Mouse (Mus musculus) urinary bladder, postnatal 10 days (tissue): ENCODE measurements around the gene Rabep2.
"Not testable (repeated sequence)": the region's sequence is repeated elsewhere in the genome, so short reads cannot be mapped to it uniquely, and the experiment has no call there.

Experiments
- DNase-seq: peaks from one replicate; pipeline ENCODE4 v3.0.0; 2022; ENCODE audit warnings: low spot score

The Rabep2 gene

DNA sequence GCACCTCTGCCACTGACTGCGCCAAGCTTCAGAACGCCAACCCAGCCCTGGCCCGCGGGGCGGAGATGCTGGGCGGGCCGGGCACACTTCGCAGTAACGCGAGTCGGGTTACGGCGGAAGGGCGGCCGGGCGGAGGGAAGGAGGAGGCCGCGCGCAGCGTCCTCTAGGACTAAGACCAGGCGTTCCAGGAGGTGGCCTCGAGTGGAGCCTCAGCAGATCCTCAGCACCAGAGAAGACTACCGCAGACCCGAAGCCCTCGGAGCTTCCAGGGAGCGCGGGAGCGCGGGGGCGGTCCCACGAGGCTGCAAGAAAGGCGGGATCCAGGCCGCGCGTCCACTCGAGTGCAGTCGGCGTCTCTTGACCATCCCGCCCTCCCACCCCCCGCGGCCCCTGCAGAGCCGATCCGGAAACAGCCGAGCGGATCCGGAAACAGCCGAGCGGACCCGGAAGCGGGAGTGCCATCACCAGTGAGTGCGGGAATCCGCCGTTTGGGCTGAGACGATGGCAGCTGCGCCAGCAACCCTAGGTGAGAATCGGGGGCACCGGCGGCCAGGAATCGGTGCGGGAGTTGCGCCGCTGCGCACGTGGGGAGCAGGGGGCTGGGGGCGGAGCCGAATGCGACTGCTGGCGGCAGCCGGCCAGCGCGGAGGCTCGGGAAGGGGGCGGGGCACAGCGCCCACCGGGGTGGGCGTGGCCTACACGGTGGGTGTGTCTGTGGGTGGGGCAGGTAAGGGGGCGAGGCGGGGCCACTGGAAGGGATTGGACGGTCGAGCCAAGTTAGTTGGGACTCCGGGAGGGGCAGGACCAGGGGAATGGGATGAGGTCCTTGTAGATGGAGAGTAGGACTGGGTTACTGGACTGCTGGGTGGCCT, at the start of gene Rabep2:
Gene Rabep2, plus strand, starts transcription at position 129 of the 872 bp plus-strand sequence.
- peak; percentile 96 for DNase-seq

DNA sequence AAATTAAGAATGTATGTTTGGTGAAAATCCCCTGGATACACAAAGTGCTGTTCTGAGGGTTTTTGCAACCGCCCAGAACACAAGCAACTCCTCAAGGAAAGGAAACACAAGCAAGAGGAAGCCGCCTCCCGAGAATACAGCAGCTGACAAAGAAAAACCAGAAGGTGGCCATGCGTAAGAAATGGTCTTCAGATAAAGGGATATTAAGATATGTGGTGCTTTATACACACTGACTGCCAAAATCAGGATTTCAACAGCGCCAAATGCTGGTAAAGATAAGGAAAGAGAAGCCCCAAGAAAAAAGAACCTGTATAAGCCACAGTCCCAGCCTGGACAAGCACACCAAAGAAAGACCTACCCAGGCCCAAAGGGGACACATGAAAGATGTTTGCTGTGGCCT, 45.0 kb upstream of the Rabep2 start:
- DNase-seq, result no peak

GRCm38 (mm10) chr7:126388185-126388584, 40.4 kb upstream of the Rabep2 start:
- no peak for DNase-seq

- DNase-seq, result not testable (repeated sequence)
Measured at GRCm38 (mm10) chr7:126392086-126392884, 36.3 kb upstream of the Rabep2 start.

DNA sequence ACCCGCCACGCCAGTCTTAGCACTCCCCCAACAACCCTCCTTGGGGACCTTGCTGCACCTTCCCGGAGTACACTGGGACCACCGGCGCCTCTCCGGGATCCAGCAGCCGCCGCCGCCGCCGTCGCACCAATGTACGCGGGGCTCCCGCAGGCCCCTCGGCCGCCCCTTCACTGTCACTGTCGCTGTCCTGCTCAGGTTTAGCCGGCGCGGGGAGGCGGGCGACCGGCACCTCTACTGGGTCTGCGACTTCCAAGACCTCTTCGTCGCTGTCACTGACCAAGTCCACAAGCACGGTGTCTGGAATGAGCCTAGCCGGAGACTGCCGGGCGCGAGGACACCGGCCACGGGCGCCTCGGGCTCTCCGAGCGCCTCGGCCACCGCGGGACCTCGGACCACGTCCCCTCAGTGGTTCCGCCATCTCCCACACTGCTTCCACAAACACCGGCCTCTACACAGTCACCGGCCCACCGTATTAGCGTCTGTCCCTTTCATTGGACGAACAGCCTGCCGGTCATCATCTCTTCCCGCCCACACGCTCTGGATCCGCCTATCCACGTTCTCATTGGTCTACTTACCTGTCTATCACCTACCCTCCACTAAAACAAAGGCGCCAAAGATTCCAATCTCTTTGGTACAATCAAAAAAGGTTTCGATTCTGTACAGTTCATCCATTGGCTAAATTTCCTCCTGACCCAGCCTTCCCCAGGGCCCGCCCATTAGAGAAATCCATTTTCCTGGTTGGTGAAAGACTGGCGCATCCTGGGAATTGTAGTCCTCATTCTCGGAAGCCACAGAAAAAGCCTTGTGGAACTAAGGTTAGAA, 32.0 kb upstream of the Rabep2 start, which contains the start of gene Nfatc2ip:
Gene Nfatc2ip, minus strand, starts transcription at position 440 of the 822 bp plus-strand sequence.
- peak; percentile 71 for DNase-seq

DNA sequence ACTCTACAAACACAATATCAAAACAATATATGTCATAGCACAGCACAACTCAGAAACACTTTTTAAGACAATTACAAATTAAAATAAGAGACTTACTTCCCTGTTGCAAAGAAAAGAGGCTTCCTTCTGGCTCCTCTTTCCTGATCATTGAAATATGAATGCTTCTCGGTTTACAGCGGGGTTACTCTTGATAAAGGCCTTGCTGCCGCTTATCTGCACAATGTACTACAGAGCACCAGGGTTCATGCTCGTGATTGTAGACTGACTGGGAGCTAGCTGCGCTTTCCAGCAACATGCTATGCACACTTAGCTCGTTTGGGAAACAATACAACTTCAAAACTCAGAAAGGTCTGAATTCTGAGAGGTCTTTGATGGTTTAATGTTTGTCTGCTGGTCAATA, 31.3 kb upstream of the Rabep2 start:
- DNase-seq, result no peak

DNA sequence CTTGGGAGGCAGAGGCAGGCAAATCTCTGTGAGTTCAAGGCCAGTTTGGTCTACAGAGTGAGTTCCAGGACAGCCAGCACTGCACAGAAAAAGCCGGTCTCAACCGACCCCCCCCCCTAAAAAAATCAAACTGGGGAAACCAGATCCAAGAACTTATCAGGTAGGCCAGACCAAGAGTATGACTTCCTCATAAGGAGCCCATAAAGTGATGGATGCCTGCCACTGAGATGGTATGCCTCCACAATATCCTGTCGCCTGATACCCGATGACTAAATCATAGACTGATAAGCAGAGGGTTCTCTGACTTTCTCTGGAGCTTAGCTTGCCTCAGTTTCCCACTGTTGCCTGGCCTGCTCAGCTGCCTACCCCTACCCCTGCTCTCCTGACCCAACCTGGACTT, 30.7 kb upstream of the Rabep2 start:
- DNase-seq, result no peak

- DNase-seq, result peak; percentile 46
Measured at GRCm38 (mm10) chr7:126399548-126399947, 29.0 kb upstream of the Rabep2 start.

DNA sequence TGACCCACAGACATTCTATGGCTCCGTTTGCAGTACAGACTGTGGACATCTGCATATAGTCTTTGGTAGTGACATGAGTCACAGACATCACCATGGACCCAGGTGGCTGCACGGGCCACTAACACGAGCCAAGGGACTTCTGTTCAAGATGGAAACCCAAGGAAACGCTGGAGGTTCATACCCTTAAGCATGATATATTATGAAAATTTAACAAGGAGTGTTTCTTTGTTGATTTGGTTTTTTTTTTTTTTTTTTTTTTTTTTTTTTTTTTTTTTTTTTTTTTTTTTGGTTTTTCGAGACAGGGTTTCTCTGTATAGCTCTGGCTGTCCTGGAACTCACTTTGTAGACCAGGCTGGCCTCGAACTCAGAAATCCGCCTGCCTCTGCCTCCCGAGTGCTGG, 26.0 kb upstream of the Rabep2 start:
- not testable (repeated sequence) for DNase-seq

GRCm38 (mm10) chr7:126408686-126409085, 19.9 kb upstream of the Rabep2 start:
- DNase-seq, result no peak

GRCm38 (mm10) chr7:126411061-126411460, 17.5 kb upstream of the Rabep2 start:
- no peak for DNase-seq

GRCm38 (mm10) chr7:126414725-126415124, 13.8 kb upstream of the Rabep2 start, which contains the start of gene Cd19:
Cd19 (minus strand) TSS chr7:126414889.
- DNase-seq, result no peak

- DNase-seq, result no peak
Measured at GRCm38 (mm10) chr7:126416615-126417014, 11.9 kb upstream of the Rabep2 start.

GRCm38 (mm10) chr7:126417045-126417444, 11.5 kb upstream of the Rabep2 start:
- no peak for DNase-seq

GRCm38 (mm10) chr7:126417606-126418005, 11.0 kb upstream of the Rabep2 start:
- no peak for DNase-seq

DNA sequence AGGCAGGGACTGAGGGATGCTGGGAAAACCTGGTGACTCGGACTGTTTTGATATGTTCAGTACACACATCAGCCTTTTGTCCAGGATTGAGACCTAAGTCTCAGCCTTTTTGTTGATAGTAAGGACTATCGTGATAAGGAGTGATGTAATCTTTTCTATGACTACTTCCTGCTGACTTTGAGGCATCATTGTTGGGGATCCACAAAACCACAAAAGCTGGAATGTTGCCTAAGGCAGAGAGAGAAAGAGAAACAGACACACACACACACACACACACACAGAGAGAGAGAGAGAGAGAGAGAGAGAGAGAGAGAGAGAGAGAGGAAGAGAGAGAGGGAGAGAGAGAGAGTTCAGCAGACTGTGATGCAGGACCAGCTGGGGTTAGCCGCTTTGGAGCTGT, 10.1 kb upstream of the Rabep2 start:
- DNase-seq, result no peak

DNA sequence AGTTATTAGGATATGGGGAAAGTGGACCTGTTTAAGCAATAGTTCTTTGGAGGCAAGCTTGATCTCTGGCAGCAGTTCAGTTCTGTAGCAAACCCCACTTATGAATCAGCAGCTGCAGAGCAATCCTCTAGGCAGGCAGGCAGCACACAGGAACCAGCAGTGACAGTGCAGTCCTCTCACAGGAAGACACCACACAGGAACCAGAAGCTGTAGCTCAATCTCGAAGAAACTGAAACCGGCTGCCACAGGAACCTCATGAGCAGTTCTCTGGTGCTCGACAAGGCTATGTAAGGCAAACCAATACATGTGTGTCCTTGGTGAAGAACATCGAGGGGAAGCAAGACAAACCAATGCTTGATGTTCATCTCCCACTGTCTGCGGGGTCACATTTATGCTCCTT, 6.8 kb upstream of the Rabep2 start:
- no peak for DNase-seq

- DNase-seq, result no peak
Measured at GRCm38 (mm10) chr7:126424161-126424560, 4.4 kb upstream of the Rabep2 start.

- DNase-seq, result no peak
Measured at GRCm38 (mm10) chr7:126427323-126427860, 1.2 kb upstream of the Rabep2 start.

DNA sequence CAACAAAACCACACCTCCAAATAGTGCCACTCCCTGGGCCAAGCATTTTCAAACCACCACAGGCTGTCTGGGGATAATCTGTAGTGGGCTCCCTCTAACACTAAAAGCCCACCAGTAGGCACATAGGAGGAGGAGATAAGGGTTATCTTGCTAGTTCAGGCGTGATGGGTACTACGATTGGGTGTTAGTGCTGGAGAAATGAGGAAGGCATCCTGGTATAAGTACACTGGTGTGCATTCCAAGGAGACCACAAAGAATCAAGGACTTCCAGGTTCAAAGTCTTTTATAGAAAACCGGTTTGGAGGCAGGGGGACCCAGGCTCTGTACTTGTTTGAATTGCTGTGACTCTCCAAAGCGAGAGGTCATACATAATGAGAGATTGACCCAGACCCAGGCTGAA, 405 bp upstream of the Rabep2 start:
- DNase-seq, result no peak

DNA sequence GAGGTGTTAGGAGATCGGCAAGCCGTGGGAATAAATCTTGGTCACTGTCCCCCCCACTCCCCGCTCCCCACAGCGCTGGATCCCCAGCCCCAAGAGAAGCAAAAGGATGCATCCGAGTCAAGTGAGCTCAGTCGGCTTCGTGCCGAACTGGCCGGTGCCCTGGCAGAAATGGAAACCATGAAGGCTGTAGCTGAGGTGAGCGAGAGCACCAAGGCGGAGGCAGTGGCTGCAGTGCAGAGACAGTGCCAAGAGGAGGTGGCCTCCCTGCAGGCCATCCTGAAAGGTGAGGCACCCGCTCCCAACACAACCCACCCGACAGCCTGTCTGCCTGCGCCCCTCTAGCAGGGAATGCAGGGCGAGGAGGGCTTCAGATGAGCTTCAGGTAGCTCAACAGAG, 942 bp downstream of the Rabep2 start:
- DNase-seq, result no peak

- DNase-seq, result no peak
Measured at GRCm38 (mm10) chr7:126430167-126430566, 1.6 kb downstream of the Rabep2 start.
